Mouse (Mus musculus) erythroblast, embryonic 14.5 days (primary cell): Measurements from ENCODE around the gene Ctc1. TPM values are rescaled to one million over a fixed set of nuclear protein-coding genes. Genes with fewer than 3 reads are reported as not detected.

Experiments
- H3K27me3 ChIP-seq: 2 replicates; pipeline ENCODE4 v1.6.1; 2012; ENCODE audit warnings: inconsistent platforms; ENCODE audit not compliant: control insufficient read depth
- H3K36me3 ChIP-seq: 2 replicates; pipeline ENCODE4 v1.6.1; 2012; ENCODE audit warnings: mild to moderate bottlenecking, inconsistent platforms; ENCODE audit not compliant: control insufficient read depth
- H3K4me1 ChIP-seq: 2 replicates; pipeline ENCODE4 v1.6.1; 2012; ENCODE audit warnings: inconsistent platforms; ENCODE audit not compliant: control insufficient read depth
- H3K4me3 ChIP-seq: replicated peaks from 2 replicates; pipeline ENCODE3; 2012; ENCODE audit warnings: moderate library complexity, mild to moderate bottlenecking, inconsistent platforms
- H3K9me3 ChIP-seq: 2 replicates; pipeline ENCODE4 v1.6.1; 2012; ENCODE audit warnings: low read length, inconsistent platforms, mixed read lengths; ENCODE audit not compliant: control insufficient read depth
- GATA1 ChIP-seq: IDR thresholded peaks from 2 replicates; pipeline ENCODE4 v1.6.1; 2012; ENCODE audit warnings: low read length, inconsistent platforms, mixed read lengths
- TAL1 ChIP-seq: IDR thresholded peaks from 3 replicates; pipeline ENCODE4 v1.6.1; 2012; ENCODE audit warnings: low read length, inconsistent platforms, mixed read lengths
- polyA plus RNA-seq: library from polyadenylated mRNA; stranded (reverse); fragments of >175 nt; gene quantifications from 2 replicates; pipeline ENCODE4 v1.2.3, GENCODE M21; 2012

Gene Ctc1
- polyA plus RNA-seq, 1 experiment = 13.5 TPM

- peaks cover 78% of the 10 kb centered on the region for H3K4me1 ChIP-seq
These were observed 55.6 kb downstream of the Ctc1 start for GRCm38 (mm10) chr11:69071262-69071661.

GRCm38 (mm10) chr11:69072234-69072633, 56.5 kb downstream of the Ctc1 start:
- peaks cover 72% of the 10 kb centered on the region for H3K4me1 ChIP-seq

More at GRCm38 (mm10) chr11:69071262-69071661, 55.6 kb downstream of the Ctc1 start:
- TF ChIP-seq GATA1 = no peak
- TF ChIP-seq TAL1 = no peak
- Histone ChIP-seq H3K27me3 (no peaks in the 10 kb centered on the region), H3K4me3 (peak overlapping the region; percentile 77), H3K36me3 (no peaks in the 10 kb centered on the region), H3K9me3 (no peaks in the 10 kb centered on the region)

GRCm38 (mm10) chr11:69072666-69073064, 57.0 kb downstream of the Ctc1 start:
- Histone ChIP-seq H3K4me3 (peak overlapping the region; percentile 61), H3K9me3 (no peaks in the 10 kb centered on the region)

More at GRCm38 (mm10) chr11:69072234-69072633, 56.5 kb downstream of the Ctc1 start:
- no peaks in the 10 kb centered on the region for H3K36me3 ChIP-seq
- H3K9me3 ChIP-seq = no peaks in the 10 kb centered on the region
- H3K4me3 ChIP-seq = peak overlapping the region; percentile 61
- no peaks in the 10 kb centered on the region for H3K27me3 ChIP-seq
- TF ChIP-seq GATA1 (no peak), TAL1 (no peak)

GRCm38 (mm10) chr11:69073065-69073888, 57.6 kb downstream of the Ctc1 start:
- Histone ChIP-seq H3K36me3 (no peaks in the 10 kb centered on the region), H3K27me3 (no peaks in the 10 kb centered on the region; the same call in 1 of the 2 replicates), H3K9me3 (no peaks in the 10 kb centered on the region), H3K4me1 (peaks cover 67% of the 10 kb centered on the region), H3K4me3 (peak overlapping the region; percentile 61)
- TF ChIP-seq TAL1 (peak; percentile 21; the same call in 1 of the 3 replicates), GATA1 (peak; percentile 97)

More at GRCm38 (mm10) chr11:69072666-69073064, 57.0 kb downstream of the Ctc1 start:
- no peaks in the 10 kb centered on the region for H3K27me3 ChIP-seq
- TF ChIP-seq GATA1 = no peak
- TF ChIP-seq TAL1 = no peak
- peaks cover 68% of the 10 kb centered on the region for H3K4me1 ChIP-seq
- no peaks in the 10 kb centered on the region for H3K36me3 ChIP-seq

- Histone ChIP-seq H3K4me3 (peak overlapping the region; percentile 15), H3K4me1 (peaks cover 68% of the 10 kb centered on the region), H3K36me3 (no peaks in the 10 kb centered on the region), H3K27me3 (no peaks in the 10 kb centered on the region; the same call in 1 of the 2 replicates), H3K9me3 (no peaks in the 10 kb centered on the region)
- TF ChIP-seq GATA1 = no peak
- TF ChIP-seq TAL1 = no peak
These were observed 58.5 kb downstream of the Ctc1 start for GRCm38 (mm10) chr11:69073951-69074775.

- H3K4me1 ChIP-seq = peaks cover 64% of the 10 kb centered on the region
These were observed 59.0 kb downstream of the Ctc1 start for GRCm38 (mm10) chr11:69074776-69075069.

GRCm38 (mm10) chr11:69075764-69076479, 60.2 kb downstream of the Ctc1 start:
- TF ChIP-seq GATA1 (no peak), TAL1 (no peak)
- Histone ChIP-seq H3K36me3 (no peaks in the 10 kb centered on the region), H3K9me3 (no peaks in the 10 kb centered on the region), H3K27me3 (no peaks in the 10 kb centered on the region; the same call in 1 of the 2 replicates), H3K4me1 (peaks cover 52% of the 10 kb centered on the region), H3K4me3 (no peak overlapping the region)

More at GRCm38 (mm10) chr11:69074776-69075069, 59.0 kb downstream of the Ctc1 start:
- no peaks in the 10 kb centered on the region for H3K9me3 ChIP-seq
- no peaks in the 10 kb centered on the region for H3K36me3 ChIP-seq
- no peak overlapping the region for H3K4me3 ChIP-seq
- H3K27me3 ChIP-seq = no peaks in the 10 kb centered on the region; the same call in 1 of the 2 replicates
- TF ChIP-seq GATA1 (no peak), TAL1 (no peak)

GRCm38 (mm10) chr11:69076572-69076971, 60.9 kb downstream of the Ctc1 start:
- H3K4me1 ChIP-seq = peaks cover 46% of the 10 kb centered on the region

More at GRCm38 (mm10) chr11:69076572-69076971, 60.9 kb downstream of the Ctc1 start:
- Histone ChIP-seq H3K27me3 (no peaks in the 10 kb centered on the region; the same call in 1 of the 2 replicates), H3K36me3 (no peaks in the 10 kb centered on the region), H3K4me3 (no peak overlapping the region), H3K9me3 (no peaks in the 10 kb centered on the region)
- TF ChIP-seq TAL1 (no peak), GATA1 (no peak)
